Mouse (Mus musculus): ENCODE measurements at regions not wholly inside any gene's neighbourhood (a gene's known extent, or its start where the extent isn't known, plus 50 kb on each side); places are given as distances from the start of the nearest gene placed in this dataset.

- no peak overlapping the region for H3K9ac ChIP-seq
- H3K27me3 ChIP-seq = no peaks in the 10 kb centered on the region
- ATAC-seq (ENCODE audit: low FRiP score, low read depth) = no peak
- 0 out of 2 replicates have a peak, but pooled peaks cover 5% of the 10 kb centered on the region for H3K4me1 ChIP-seq
- no peaks in the 10 kb centered on the region for H3K36me3 ChIP-seq
- H3K4me3 ChIP-seq = no peak overlapping the region
- no peak overlapping the region for H3K27ac ChIP-seq
- 76% methylated on average over 8 of the region's 8 CpGs for WGBS
- H3K4me2 ChIP-seq (replicated peaks) = no peak overlapping the region
- H3K9me3 ChIP-seq = no peaks in the 10 kb centered on the region
Observed at GRCm38 (mm10) chr15:63603100-63603714, 241.8 kb downstream of the Gsdmc2 start.

- Histone ChIP-seq H3K4me3 (no peak overlapping the region), H3K27ac (peak overlapping the region; percentile 45; the same call in 1 of the 2 replicates), H3K4me2 (replicated peaks) (no peak overlapping the region), H3K27me3 (no peaks in the 10 kb centered on the region), H3K36me3 (no peaks in the 10 kb centered on the region), H3K9ac (no peak overlapping the region), H3K9me3 (no peaks in the 10 kb centered on the region), H3K4me1 (0 out of 2 replicates have a peak, but pooled peaks cover 5% of the 10 kb centered on the region)
- whole genome bisulfite sequencing = 43% methylated on average over 5 of the region's 5 CpGs
- ATAC-seq (ENCODE audit: low FRiP score, low read depth) = peak; percentile 81
Observed at GRCm38 (mm10) chr15:63601543-63601942, 243.4 kb downstream of the Gsdmc2 start.

- Histone ChIP-seq H3K27ac (no peak overlapping the region), H3K4me3 (no peak overlapping the region), H3K27me3 (no peaks in the 10 kb centered on the region), H3K36me3 (no peaks in the 10 kb centered on the region), H3K4me1 (no peaks in the 10 kb centered on the region), H3K9me3 (no peaks in the 10 kb centered on the region), H3K4me2 (replicated peaks) (no peak overlapping the region), H3K9ac (no peak overlapping the region)
- 90% methylated on average over 5 of the region's 5 CpGs for WGBS
- ATAC-seq (ENCODE audit: low FRiP score, low read depth) = no peak
Observed at GRCm38 (mm10) chr15:63592758-63593463, 252.1 kb downstream of the Gsdmc2 start.

- Histone ChIP-seq H3K4me1 (no peaks in the 10 kb centered on the region), H3K4me3 (no peak overlapping the region), H3K36me3 (no peaks in the 10 kb centered on the region), H3K9ac (no peak overlapping the region), H3K27ac (no peak overlapping the region), H3K9me3 (no peaks in the 10 kb centered on the region), H3K4me2 (replicated peaks) (no peak overlapping the region), H3K27me3 (no peaks in the 10 kb centered on the region)
- ATAC-seq (ENCODE audit: low FRiP score, low read depth) = no peak
- 91% methylated on average over 2 of the region's 2 CpGs for WGBS
Observed at GRCm38 (mm10) chr15:63559293-63559692, 285.7 kb downstream of the Gsdmc2 start.

GRCm38 (mm10) chr15:63558691-63559090 lies 286.3 kb downstream of the Gsdmc2 start:
- ATAC-seq (ENCODE audit: low FRiP score, low read depth) = no peak
- no peaks in the 10 kb centered on the region for H3K36me3 ChIP-seq
- no peak overlapping the region for H3K4me3 ChIP-seq
- H3K27ac ChIP-seq = no peak overlapping the region
- no peaks in the 10 kb centered on the region for H3K4me1 ChIP-seq
- WGBS = 91% methylated on average over 1 of the region's 1 CpGs
- no peaks in the 10 kb centered on the region for H3K27me3 ChIP-seq
- no peak overlapping the region for H3K4me2 ChIP-seq (replicated peaks)
- H3K9me3 ChIP-seq = no peaks in the 10 kb centered on the region
- no peak overlapping the region for H3K9ac ChIP-seq

GRCm38 (mm10) chr15:63557816-63558215 lies 287.2 kb downstream of the Gsdmc2 start:
- Histone ChIP-seq H3K27me3 (no peaks in the 10 kb centered on the region), H3K9me3 (no peaks in the 10 kb centered on the region), H3K4me1 (no peaks in the 10 kb centered on the region), H3K4me3 (no peak overlapping the region), H3K4me2 (replicated peaks) (no peak overlapping the region), H3K36me3 (no peaks in the 10 kb centered on the region), H3K27ac (no peak overlapping the region), H3K9ac (no peak overlapping the region)
- no peak for ATAC-seq (ENCODE audit: low FRiP score, low read depth)
- 72% methylated on average over 3 of the region's 3 CpGs for WGBS

GRCm38 (mm10) chr15:63553597-63553996 lies 291.4 kb downstream of the Gsdmc2 start:
- Histone ChIP-seq H3K27me3 (no peaks in the 10 kb centered on the region), H3K36me3 (no peaks in the 10 kb centered on the region), H3K27ac (no peak overlapping the region), H3K9ac (no peak overlapping the region), H3K4me2 (replicated peaks) (no peak overlapping the region), H3K9me3 (no peaks in the 10 kb centered on the region), H3K4me3 (no peak overlapping the region), H3K4me1 (no peaks in the 10 kb centered on the region)
- 65% methylated on average over 5 of the region's 5 CpGs for WGBS
- peak; percentile 54; the same call in 1 of the 2 replicates for ATAC-seq (ENCODE audit: low FRiP score, low read depth)

- WGBS = 66% methylated on average over 12 of the region's 12 CpGs
- no peak for ATAC-seq (ENCODE audit: low FRiP score, low read depth)
- Histone ChIP-seq H3K4me3 (no peak overlapping the region), H3K4me1 (no peaks in the 10 kb centered on the region), H3K36me3 (no peaks in the 10 kb centered on the region), H3K9me3 (no peaks in the 10 kb centered on the region), H3K27me3 (no peaks in the 10 kb centered on the region), H3K27ac (no peak overlapping the region), H3K4me2 (replicated peaks) (no peak overlapping the region), H3K9ac (no peak overlapping the region)
Observed at GRCm38 (mm10) chr15:63532337-63533055, 312.5 kb downstream of the Gsdmc2 start.

- Histone ChIP-seq H3K4me1 (no peaks in the 10 kb centered on the region), H3K9ac (no peak overlapping the region), H3K27me3 (no peaks in the 10 kb centered on the region), H3K27ac (no peak overlapping the region), H3K9me3 (no peaks in the 10 kb centered on the region), H3K4me2 (replicated peaks) (no peak overlapping the region), H3K4me3 (no peak overlapping the region), H3K36me3 (no peaks in the 10 kb centered on the region)
- ATAC-seq (ENCODE audit: low FRiP score, low read depth) = no peak
- WGBS = 82% methylated on average over 2 of the region's 2 CpGs
Observed at GRCm38 (mm10) chr15:63527318-63527717, 317.7 kb downstream of the Gsdmc2 start.

GRCm38 (mm10) chr15:63526820-63527219 lies 318.2 kb downstream of the Gsdmc2 start:
- Histone ChIP-seq H3K9ac (no peak overlapping the region), H3K4me2 (replicated peaks) (no peak overlapping the region), H3K4me3 (no peak overlapping the region), H3K9me3 (no peaks in the 10 kb centered on the region), H3K27ac (no peak overlapping the region), H3K4me1 (no peaks in the 10 kb centered on the region), H3K36me3 (no peaks in the 10 kb centered on the region), H3K27me3 (no peaks in the 10 kb centered on the region)
- no peak for ATAC-seq (ENCODE audit: low FRiP score, low read depth)
- 84% methylated on average over 2 of the region's 2 CpGs for WGBS

GRCm38 (mm10) chr15:63517301-63517700 lies 327.7 kb downstream of the Gsdmc2 start:
- Histone ChIP-seq H3K9ac (no peak overlapping the region), H3K27ac (no peak overlapping the region), H3K4me2 (replicated peaks) (no peak overlapping the region), H3K36me3 (no peaks in the 10 kb centered on the region), H3K9me3 (no peaks in the 10 kb centered on the region), H3K4me3 (no peak overlapping the region), H3K4me1 (no peaks in the 10 kb centered on the region), H3K27me3 (no peaks in the 10 kb centered on the region)
- 64% methylated on average over 3 of the region's 3 CpGs for WGBS
- no peak for ATAC-seq (ENCODE audit: low FRiP score, low read depth)

GRCm38 (mm10) chr15:63500453-63500852 lies 344.5 kb downstream of the Gsdmc2 start:
- H3K27ac ChIP-seq = no peak overlapping the region
- no peak overlapping the region for H3K4me2 ChIP-seq (replicated peaks)
- H3K4me3 ChIP-seq = no peak overlapping the region
- WGBS = 68% methylated on average over 1 of the region's 1 CpGs
- H3K9ac ChIP-seq = no peak overlapping the region
- H3K9me3 ChIP-seq = no peaks in the 10 kb centered on the region
- H3K36me3 ChIP-seq = no peaks in the 10 kb centered on the region
- no peaks in the 10 kb centered on the region for H3K27me3 ChIP-seq
- ATAC-seq (ENCODE audit: low FRiP score, low read depth) = no peak
- no peaks in the 10 kb centered on the region for H3K4me1 ChIP-seq

Measured in limb, embryonic 13.5 days (tissue).